Mouse (Mus musculus): ENCODE data around the gene Mapk8ip3. TPM values are rescaled to one million over a fixed set of nuclear protein-coding genes. Genes with fewer than 3 reads are reported as not detected.

The Mapk8ip3 gene
- polyA plus RNA-seq, 2 experiments = 41.4 to 186 TPM

DNA sequence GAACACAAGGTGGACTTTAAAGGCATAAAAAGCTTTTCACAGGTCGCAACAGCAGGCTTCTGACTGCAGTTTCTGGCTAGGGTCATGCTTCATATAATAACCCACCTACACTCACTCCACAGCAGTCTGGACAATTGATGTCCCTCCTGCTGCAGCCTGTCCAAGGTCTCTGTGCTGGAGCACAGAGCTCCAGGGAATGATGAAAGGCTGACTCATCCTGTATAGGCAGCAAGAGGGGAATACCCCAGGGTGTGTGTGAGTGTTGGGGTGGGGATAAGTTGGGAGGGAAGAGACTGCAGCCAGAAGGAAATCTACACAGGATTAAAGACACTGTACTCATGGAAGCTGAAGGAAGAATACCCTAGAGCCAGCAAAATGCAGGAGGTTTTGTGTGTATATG is 7.3 kb downstream of the Mapk8ip3 start:
- H3K9me3 ChIP-seq (ENCODE audit: control insufficient read depth, low read length) = no peaks in the 10 kb centered on the region
- no peak overlapping the region for H3K9ac ChIP-seq (ENCODE audit: low read depth, low read length, severe bottlenecking)
- DNase-seq (ENCODE audit: low spot score) = no peak
- no peaks in the 10 kb centered on the region for H3K27me3 ChIP-seq (ENCODE audit: control insufficient read depth, insufficient read depth, low read length)
- ATAC-seq (ENCODE audit: low FRiP score, low read depth) = no peak
- H3K4me2 ChIP-seq (replicated peaks; ENCODE audit: low read depth, low read length, severe bottlenecking) = no peak overlapping the region
- 64% methylated on average over 1 of the region's 1 CpGs for WGBS
- no peaks in the 10 kb centered on the region for H3K4me1 ChIP-seq (ENCODE audit: control insufficient read depth, insufficient read depth, low read length)
- no peak overlapping the region for H3K27ac ChIP-seq (replicated peaks; ENCODE audit: low read depth, low read length)
- peaks cover 31% of the 10 kb centered on the region for H3K36me3 ChIP-seq (ENCODE audit: control insufficient read depth, insufficient read depth, low read length)
- TF ChIP-seq POLR2A (IDR thresholded peaks at IDR 0.05; ENCODE audit: borderline replicate concordance, extremely low read depth, insufficient read depth, insufficient read length) = no peak
- no peak overlapping the region for H3K4me3 ChIP-seq (replicated peaks; ENCODE audit: low read length)

DNA sequence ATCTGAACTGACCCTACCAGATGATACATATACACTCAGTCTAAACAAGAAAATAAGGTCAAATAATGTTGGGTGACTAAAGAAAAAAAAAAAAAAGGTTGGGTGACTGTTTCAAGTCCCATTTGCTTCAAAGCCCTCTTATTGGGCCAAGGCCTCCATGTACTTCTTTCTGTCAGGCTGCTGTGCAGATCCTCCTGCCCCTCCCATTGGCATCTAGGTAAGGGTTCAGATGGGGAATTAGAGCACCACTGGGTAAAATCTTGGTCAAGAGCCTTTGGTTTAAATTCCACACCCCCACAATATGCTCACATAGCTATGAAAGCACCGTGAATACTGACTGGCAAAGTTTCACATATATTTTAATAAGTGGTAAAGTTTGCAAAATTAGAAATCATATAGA is 13.5 kb downstream of the Mapk8ip3 start:
- TF ChIP-seq POLR2A (IDR thresholded peaks at IDR 0.05; ENCODE audit: borderline replicate concordance, extremely low read depth, insufficient read depth, insufficient read length) = no peak
- Histone ChIP-seq H3K4me1 (ENCODE audit: control insufficient read depth, insufficient read depth, low read length) (no peaks in the 10 kb centered on the region), H3K36me3 (ENCODE audit: control insufficient read depth, insufficient read depth, low read length) (peaks cover 87% of the 10 kb centered on the region), H3K27me3 (ENCODE audit: control insufficient read depth, insufficient read depth, low read length) (no peaks in the 10 kb centered on the region), H3K4me3 (replicated peaks; ENCODE audit: low read length) (no peak overlapping the region), H3K4me2 (replicated peaks; ENCODE audit: low read depth, low read length, severe bottlenecking) (no peak overlapping the region), H3K9ac (ENCODE audit: low read depth, low read length, severe bottlenecking) (no peak overlapping the region), H3K27ac (replicated peaks; ENCODE audit: low read depth, low read length) (no peak overlapping the region), H3K9me3 (ENCODE audit: control insufficient read depth, low read length) (no peaks in the 10 kb centered on the region)
- WGBS = 94% methylated on average over 1 of the region's 1 CpGs
- DNase-seq (ENCODE audit: low spot score) = no peak
- ATAC-seq (ENCODE audit: low FRiP score, low read depth) = no peak

DNA sequence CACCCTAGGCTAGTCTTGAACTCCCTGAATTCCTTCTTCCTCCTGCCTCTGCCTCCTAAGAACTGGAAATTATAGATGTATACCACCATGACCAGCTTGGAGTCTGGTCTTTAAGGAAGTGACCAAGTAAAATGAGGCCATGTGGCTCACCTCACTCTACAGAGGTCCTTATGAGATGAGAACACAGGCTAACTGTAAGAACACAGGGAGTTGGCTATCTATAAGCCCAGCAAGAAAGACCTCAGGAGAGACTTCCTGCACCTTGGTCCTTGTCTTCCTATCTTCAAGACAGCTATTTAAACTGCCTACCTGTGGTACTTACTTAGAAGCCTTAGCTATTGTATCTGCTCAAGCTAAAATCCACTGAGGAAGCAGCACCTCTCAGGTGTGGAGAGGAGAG is 22.8 kb downstream of the Mapk8ip3 start:
- Histone ChIP-seq H3K9ac (ENCODE audit: low read depth, low read length, severe bottlenecking) (no peak overlapping the region), H3K27me3 (ENCODE audit: control insufficient read depth, insufficient read depth, low read length) (no peaks in the 10 kb centered on the region), H3K9me3 (ENCODE audit: control insufficient read depth, low read length) (no peaks in the 10 kb centered on the region), H3K4me3 (replicated peaks; ENCODE audit: low read length) (no peak overlapping the region), H3K4me1 (ENCODE audit: control insufficient read depth, insufficient read depth, low read length) (no peaks in the 10 kb centered on the region), H3K36me3 (ENCODE audit: control insufficient read depth, insufficient read depth, low read length) (peaks cover 96% of the 10 kb centered on the region), H3K27ac (replicated peaks; ENCODE audit: low read depth, low read length) (no peak overlapping the region), H3K4me2 (replicated peaks; ENCODE audit: low read depth, low read length, severe bottlenecking) (no peak overlapping the region)
- TF ChIP-seq POLR2A (IDR thresholded peaks at IDR 0.05; ENCODE audit: borderline replicate concordance, extremely low read depth, insufficient read depth, insufficient read length) = no peak
- DNase-seq (ENCODE audit: low spot score) (no peak), ATAC-seq (ENCODE audit: low FRiP score, low read depth) (no peak)

DNA sequence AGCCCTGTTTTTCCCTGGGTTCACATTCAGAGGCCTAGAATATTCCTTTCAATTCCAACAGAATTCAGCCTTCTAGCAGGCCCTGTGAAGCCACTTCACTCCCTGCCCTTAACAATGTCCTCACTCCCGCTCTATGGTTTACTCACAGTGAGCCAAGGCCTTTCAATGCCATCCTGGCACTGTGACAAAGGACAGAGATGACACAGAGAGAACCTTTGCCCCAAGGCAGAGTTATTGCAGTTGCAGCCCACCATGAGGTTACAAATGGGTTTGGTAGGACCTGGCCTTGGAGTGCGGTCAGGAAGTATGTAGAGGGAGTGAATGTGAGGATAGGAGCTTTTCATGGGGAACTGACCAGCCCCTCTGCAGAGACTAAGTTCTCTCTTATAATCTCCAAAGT is 29.2 kb downstream of the Mapk8ip3 start:
- Histone ChIP-seq H3K9me3 (ENCODE audit: control insufficient read depth, low read length) (no peaks in the 10 kb centered on the region), H3K27me3 (ENCODE audit: control insufficient read depth, insufficient read depth, low read length) (no peaks in the 10 kb centered on the region), H3K4me2 (replicated peaks; ENCODE audit: low read depth, low read length, severe bottlenecking) (no peak overlapping the region), H3K4me1 (ENCODE audit: control insufficient read depth, insufficient read depth, low read length) (no peaks in the 10 kb centered on the region), H3K9ac (ENCODE audit: low read depth, low read length, severe bottlenecking) (no peak overlapping the region), H3K36me3 (ENCODE audit: control insufficient read depth, insufficient read depth, low read length) (peaks cover 97% of the 10 kb centered on the region), H3K27ac (replicated peaks; ENCODE audit: low read depth, low read length) (no peak overlapping the region), H3K4me3 (replicated peaks; ENCODE audit: low read length) (no peak overlapping the region)
- 97% methylated on average over 2 of the region's 2 CpGs for WGBS
- ATAC-seq (ENCODE audit: low FRiP score, low read depth) (no peak), DNase-seq (ENCODE audit: low spot score) (no peak)
- no peak for TF ChIP-seq POLR2A (IDR thresholded peaks at IDR 0.05; ENCODE audit: borderline replicate concordance, extremely low read depth, insufficient read depth, insufficient read length)

DNA sequence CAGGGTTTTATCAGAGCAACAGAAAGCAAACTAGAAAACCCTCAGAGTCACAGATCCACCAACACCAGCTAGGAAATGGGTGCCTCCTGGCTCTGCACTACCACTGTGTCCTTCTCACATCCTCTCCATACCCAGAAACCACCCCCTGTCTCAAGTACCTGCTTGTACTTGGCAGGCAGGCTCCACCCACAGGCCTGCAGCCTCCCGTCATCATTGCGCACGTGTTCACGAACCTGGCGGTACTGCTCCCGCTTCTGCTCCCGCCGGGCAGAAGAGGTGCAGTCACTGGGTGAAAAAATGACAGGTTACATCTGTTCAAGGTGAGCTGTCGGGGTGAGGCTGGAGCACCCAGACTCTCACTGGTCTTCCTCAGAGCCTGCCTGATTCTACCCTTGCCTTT is 33.0 kb downstream of the Mapk8ip3 start:
- Histone ChIP-seq H3K9ac (ENCODE audit: low read depth, low read length, severe bottlenecking) (no peak overlapping the region), H3K27ac (replicated peaks; ENCODE audit: low read depth, low read length) (no peak overlapping the region), H3K27me3 (ENCODE audit: control insufficient read depth, insufficient read depth, low read length) (no peaks in the 10 kb centered on the region), H3K36me3 (ENCODE audit: control insufficient read depth, insufficient read depth, low read length) (peaks cover 98% of the 10 kb centered on the region), H3K4me3 (replicated peaks; ENCODE audit: low read length) (no peak overlapping the region), H3K4me2 (replicated peaks; ENCODE audit: low read depth, low read length, severe bottlenecking) (no peak overlapping the region), H3K9me3 (ENCODE audit: control insufficient read depth, low read length) (no peaks in the 10 kb centered on the region), H3K4me1 (ENCODE audit: control insufficient read depth, insufficient read depth, low read length) (no peaks in the 10 kb centered on the region)
- TF ChIP-seq POLR2A (IDR thresholded peaks at IDR 0.05; ENCODE audit: borderline replicate concordance, extremely low read depth, insufficient read depth, insufficient read length) = no peak
- ATAC-seq (ENCODE audit: low FRiP score, low read depth) (no peak), DNase-seq (ENCODE audit: low spot score) (no peak)
- WGBS = 90% methylated on average over 9 of the region's 9 CpGs
